Mouse (Mus musculus): ENCODE measurements at regions not wholly inside any gene's neighbourhood (a gene's known extent, or its start where the extent isn't known, plus 50 kb on each side); places are given as distances from the start of the nearest gene placed in this dataset.

DNA sequence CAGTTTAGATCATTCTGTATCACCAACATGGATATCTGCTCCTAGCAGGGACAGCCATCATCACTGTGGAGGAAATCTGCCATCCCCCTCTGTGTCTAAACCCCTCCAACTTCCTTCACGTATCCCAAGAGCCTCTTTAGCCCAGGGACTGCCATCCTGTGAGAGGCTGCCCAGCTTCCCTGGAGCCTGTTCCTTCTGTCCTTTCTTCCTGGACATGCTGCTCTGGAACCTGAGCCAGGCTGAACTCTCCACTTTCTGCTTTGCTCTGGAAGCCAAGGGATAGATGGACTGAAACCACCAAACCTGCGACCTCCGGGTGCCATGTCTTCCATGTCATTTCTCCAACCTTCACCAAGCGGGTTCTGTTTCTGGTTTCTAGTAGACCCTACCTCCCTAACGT, 335.3 kb upstream of the Jarid2 start:
- no peak for DNase-seq (ENCODE audit: low read depth, low spot score)

GRCm38 (mm10) chr13:44398613-44399369, 330.5 kb upstream of the Jarid2 start:
- DNase-seq (ENCODE audit: low read depth, low spot score): no peak

DNA sequence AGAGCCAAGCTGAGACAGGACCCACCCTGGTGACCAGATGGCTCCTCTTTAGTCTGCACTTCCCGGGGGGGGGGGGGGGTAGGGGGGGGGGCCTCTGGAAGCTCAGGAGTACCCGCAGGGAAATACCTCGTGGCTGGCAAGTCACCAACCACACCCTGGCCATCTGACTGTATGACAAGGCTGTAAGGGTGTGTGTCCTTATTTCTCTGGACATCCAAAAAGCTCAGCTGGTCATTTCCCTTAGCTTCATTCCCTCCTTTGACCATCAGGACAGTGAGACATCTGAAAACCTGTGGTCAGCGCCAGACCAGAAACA, 329.9 kb upstream of the Jarid2 start:
- no peak for DNase-seq (ENCODE audit: low read depth, low spot score)

DNA sequence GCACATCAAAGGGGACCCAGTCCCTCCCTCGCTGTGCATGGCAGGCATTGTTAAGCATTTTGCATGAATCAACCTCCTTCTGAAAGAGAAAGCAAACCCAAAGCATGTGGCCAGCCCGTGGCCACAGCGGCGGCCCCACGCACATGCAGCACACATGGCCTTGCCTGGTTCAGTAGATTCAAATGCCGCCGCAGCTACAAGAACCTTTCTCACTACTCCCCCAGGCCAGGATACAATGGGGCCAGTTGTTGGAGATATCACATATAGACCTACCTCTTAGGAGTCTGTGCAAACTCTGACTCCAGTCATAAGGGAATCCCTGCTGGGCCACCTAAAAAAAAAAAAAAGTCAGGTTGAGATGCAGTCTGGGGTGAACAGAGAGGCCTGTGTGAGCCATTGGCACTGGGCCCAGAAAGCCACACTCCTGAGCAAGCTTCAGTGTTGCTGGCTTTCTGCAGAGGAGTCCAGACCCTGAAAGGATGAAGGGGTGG, 329.4 kb upstream of the Jarid2 start:
- no peak for DNase-seq (ENCODE audit: low read depth, low spot score)

- DNase-seq (ENCODE audit: low read depth, low spot score): no peak
Measured at GRCm38 (mm10) chr13:44404010-44404575, 325.2 kb upstream of the Jarid2 start.

GRCm38 (mm10) chr13:44407307-44407706, 322.0 kb upstream of the Jarid2 start:
- DNase-seq (ENCODE audit: low read depth, low spot score): no peak

DNA sequence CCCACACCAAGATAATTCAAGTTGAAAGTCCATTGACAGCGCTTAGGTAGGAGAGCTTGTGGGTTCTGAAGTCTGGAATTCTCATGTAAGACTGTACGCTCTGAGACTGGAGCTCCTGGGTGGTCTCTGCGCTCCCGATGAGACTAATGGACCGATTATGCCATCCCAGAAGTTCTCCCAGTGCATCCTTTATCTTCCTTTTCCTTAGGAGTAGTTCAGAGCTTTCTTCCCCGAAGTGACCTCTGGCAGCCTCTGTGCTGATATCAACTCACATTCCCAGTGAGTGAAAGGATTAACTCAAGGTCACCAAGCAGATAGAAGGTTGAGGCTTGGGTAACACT, 320.7 kb upstream of the Jarid2 start:
- DNase-seq (ENCODE audit: low read depth, low spot score): no peak

DNA sequence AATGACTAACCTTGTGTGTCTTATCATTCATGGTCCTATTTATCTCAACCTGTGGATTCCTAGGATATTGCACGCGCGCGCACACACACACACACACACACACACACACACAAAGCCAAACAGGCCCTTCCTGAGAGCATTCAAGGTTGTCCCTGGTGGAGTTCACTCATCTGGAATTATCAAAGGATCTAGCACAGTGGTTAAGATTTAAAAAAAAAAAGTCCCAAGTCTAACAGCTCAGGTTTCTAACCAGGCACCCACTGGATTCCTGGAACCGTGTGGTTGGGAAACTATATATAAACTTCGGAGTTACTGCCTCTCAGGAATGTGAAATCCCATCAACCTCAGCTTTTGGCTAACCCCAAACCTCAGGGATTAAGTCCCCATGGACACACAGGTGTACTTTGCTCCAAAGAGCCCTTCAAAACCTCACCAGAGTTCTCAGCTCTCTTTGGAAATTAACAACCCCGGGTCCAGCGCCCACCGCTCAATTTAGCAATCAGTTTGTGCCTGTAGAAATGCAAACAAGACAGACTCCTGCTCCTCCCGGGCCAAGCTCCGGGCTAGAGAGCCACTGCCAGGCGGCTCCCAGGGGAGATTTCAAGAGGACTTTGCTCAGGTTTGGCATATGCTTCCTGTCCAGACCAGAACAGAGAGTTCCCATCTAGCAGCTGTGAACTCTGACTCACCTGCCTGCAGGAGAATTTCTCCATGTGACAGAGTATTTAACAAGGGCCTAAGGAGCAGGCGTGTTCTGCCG, 320.1 kb upstream of the Jarid2 start:
- no peak for DNase-seq (ENCODE audit: low read depth, low spot score)

GRCm38 (mm10) chr13:44409720-44410047, 319.6 kb upstream of the Jarid2 start:
- DNase-seq (ENCODE audit: low read depth, low spot score): no peak

DNA sequence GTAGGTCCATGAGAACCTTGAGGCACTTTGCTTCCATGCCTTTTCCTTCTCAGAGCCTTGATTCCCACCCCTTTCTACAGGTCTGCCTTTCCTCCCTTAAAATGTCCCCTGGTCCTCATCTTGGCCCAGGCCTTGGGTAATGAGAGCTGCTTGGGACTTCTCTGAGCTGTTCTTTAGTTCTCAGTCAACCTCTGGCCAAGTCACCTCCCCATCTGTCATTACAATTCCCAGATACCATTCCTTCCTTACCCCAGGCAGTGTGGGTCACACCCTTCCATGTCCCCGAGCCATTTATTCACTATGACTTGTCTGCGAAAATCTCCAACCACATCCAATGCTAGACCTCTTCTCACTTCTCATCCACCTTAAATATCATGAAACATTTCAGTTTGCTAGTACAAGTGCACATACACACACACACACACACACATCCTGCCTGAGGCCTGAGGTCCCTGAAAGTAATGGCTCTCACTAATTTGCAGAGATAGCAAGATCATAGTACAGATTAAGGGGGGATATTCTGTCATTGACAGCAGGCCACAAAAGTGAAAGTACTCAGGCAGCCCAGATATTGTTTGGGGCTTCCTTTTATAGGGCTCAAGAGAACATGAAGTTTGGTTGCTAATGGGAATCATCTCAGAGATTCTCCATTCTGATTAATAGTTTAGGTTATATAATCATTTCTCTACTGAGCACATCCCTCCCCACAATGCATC, 317.3 kb upstream of the Jarid2 start:
- DNase-seq (ENCODE audit: low read depth, low spot score): no peak

GRCm38 (mm10) chr13:44413305-44413704, 316.0 kb upstream of the Jarid2 start:
- no peak for DNase-seq (ENCODE audit: low read depth, low spot score)

- DNase-seq (ENCODE audit: low read depth, low spot score): no peak
Measured at GRCm38 (mm10) chr13:44415971-44416370, 313.3 kb upstream of the Jarid2 start.

DNA sequence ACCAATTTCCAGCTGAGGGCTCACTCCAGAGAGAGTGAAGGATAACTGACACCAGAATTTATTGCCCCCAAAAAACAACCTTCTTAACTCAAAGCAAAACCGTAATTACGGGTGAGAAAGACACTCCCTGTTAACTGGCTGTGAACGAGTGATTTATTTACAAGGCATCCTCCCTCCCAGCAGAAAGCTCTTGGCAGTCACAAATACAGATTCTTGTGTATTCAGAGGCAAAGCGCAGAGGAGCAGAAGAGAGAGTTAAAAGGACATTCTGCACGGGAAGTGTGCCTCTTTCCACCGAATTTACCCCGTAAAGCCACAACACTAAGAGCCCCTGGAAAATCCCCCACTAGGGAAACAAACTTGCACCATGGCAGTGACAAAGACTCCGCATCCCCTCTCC, 312.3 kb upstream of the Jarid2 start:
- DNase-seq (ENCODE audit: low read depth, low spot score): no peak

GRCm38 (mm10) chr13:44419056-44419455, 310.2 kb upstream of the Jarid2 start:
- DNase-seq (ENCODE audit: low read depth, low spot score): no peak

GRCm38 (mm10) chr13:44419472-44420226, 309.6 kb upstream of the Jarid2 start:
- DNase-seq (ENCODE audit: low read depth, low spot score): no peak

DNA sequence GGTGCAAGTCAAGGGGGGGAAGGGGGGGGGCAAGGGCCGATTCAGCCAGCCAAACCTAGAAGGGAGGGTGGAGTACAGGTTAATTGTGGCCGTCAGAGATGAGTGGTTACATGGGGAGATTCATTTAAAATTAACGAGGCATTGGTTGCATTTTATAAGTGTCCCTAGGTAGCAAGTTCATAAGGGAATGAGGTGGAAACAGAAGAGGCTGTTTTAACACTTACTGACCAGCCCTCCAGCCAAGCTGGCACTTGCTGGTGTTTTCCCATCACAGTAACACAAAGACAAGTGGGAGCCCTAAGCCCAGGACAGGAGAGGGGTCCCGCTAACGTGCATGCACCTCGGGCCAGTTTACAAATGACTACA, 309.1 kb upstream of the Jarid2 start:
- no peak for DNase-seq (ENCODE audit: low read depth, low spot score)

GRCm38 (mm10) chr13:44420941-44421340, 308.3 kb upstream of the Jarid2 start:
- no peak for DNase-seq (ENCODE audit: low read depth, low spot score)

DNA sequence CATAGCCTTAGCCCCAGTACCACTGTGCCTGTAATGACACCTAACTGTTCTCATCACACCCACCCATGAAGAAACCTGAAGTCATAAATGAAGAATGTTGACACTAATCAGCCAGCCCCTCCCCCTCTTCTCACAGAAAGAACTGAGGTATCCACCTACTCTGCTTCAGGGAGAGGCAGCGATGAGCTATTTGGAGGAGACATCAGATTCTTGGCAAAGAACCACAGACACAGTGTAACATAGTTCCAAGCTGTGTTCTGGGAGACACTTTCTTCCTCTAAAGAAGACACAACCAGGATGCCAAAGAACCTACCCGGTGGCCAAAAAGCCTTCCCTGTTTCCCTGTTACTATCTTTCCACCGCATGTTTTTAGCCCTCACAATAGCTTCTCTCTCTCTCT, 307.8 kb upstream of the Jarid2 start:
- no peak for DNase-seq (ENCODE audit: low read depth, low spot score)

DNA sequence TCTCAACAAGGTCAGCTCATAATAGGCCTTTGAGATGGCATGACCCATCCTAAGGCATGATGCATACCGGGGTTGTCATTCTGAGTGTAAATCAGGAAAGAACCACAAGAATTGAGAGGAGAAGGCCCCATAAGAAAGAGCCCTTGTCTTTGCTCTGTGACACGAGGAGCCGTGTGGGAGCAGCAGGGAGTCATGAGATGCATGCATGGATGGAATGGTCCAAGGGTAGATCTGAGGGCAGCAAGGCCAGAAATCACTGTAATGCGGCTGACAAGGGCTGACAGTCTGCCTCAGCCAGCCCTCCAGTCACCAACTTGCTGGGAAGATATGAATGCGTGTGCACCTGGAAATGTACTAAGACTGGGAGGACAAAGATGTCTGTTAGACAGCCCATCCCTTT, 307.4 kb upstream of the Jarid2 start:
- no peak for DNase-seq (ENCODE audit: low read depth, low spot score)

DNA sequence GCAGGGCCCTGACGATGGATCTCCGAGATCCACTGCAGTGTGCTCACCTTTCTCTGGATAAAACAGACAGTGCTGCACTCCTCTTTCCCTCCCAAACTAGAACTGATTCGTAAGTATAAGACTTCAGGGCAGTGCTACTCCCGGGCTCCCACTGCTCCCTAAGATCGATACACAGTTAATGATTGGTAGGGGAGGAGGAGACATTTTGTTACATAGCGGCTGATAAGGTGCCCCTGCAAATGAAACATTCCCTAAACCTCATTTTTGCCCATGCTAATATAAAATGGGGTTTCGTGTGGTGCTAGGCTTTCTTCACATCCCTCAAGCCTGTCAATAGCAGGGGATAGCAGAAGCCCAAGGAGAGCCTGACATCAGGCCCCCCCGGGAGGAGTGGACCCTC, 298.8 kb upstream of the Jarid2 start:
- DNase-seq (ENCODE audit: low read depth, low spot score): no peak

DNA sequence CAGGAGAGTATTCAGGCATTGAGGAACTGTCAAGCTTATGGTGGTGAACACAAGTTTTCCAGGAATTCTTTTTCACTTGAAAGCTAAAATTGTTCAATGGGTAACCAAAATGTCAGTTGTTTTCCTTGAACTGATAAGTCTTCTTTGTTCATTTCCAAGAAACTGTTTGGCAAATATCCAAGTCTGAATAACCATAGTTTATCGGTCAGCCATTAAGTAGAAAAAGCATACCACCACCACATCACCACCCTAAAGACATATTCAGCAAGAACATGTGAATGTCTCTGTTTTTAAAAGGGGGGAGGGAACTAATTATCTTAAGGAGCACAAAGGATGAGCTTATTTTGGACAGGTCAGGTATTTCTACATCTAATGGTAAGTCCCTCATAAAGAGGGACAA, 291.6 kb upstream of the Jarid2 start:
- no peak for DNase-seq (ENCODE audit: low read depth, low spot score)

GRCm38 (mm10) chr13:44441061-44441460, 288.2 kb upstream of the Jarid2 start:
- no peak for DNase-seq (ENCODE audit: low read depth, low spot score)
